8 mouse cellular contexts compared by ENCODE assay signal in genomic region chr2:101885768-101886438, GRCm38 (mm10). TPM values are rescaled to one million over a fixed set of nuclear protein-coding genes. Genes with fewer than 3 reads are reported as not detected.
A peak's percentile ranks its signal among the peaks of the same experiment; 100 is the strongest.
DNase-seq lines count a peak whose midpoint lies in the region; ATAC-seq lines count a peak whose summit lies in the region.

Gene Commd9 (plus strand): TSS chr2:101886247.

- ATAC-seq in hindbrain, embryonic 12.5 days (ENCODE audit: low FRiP score) = peak; percentile 93

- no peaks in the 10 kb centered on the region for H3K9me3 ChIP-seq in hindbrain, embryonic 12.5 days (replicated peaks)

- DNase-seq in NIH3T3 (ENCODE audit: low read depth) = peak; percentile 96
- peak; percentile 95 to 96 for DNase-seq in cerebellum, postnatal 10 days
- DNase-seq in frontal cortex, postnatal 10 days (ENCODE audit: low spot score in 2 of 2) = peak; percentile 89 to 91
- peak; percentile 90 to 95 for DNase-seq in layer of hippocampus, postnatal 14 days (ENCODE audit: low spot score in 2 of 2)
- peak; percentile 93 for DNase-seq in lung, postnatal 14 days
- peak; percentile 77 for DNase-seq in retina, adult 2 months (ENCODE audit: low read depth, low spot score)
- peak; percentile 92 to 95 for DNase-seq in thymus, postnatal 36 days

- H3K9ac ChIP-seq in hindbrain, embryonic 12.5 days = peak within 1 kb of the TSS; percentile 84

- peak within 1 kb of the TSS; percentile 71; the same call in 1 of the 2 replicates for H3K27ac ChIP-seq in hindbrain, embryonic 12.5 days

- peak within 1 kb of the TSS; percentile 78 for H3K4me2 ChIP-seq in hindbrain, embryonic 12.5 days (replicated peaks)

- no peaks in the 10 kb centered on the region for H3K36me3 ChIP-seq in hindbrain, embryonic 12.5 days

- peaks cover 6% of the 10 kb centered on the region; the same call in 1 of the 2 replicates for H3K27me3 ChIP-seq in hindbrain, embryonic 12.5 days

- H3K4me1 ChIP-seq in hindbrain, embryonic 12.5 days = peaks cover 25% of the 10 kb centered on the region

- WGBS in hindbrain, embryonic 12.5 days = 12% methylated on average over 22 of the region's 22 CpGs

- H3K4me3 ChIP-seq in hindbrain, embryonic 12.5 days = peak within 1 kb of the TSS; percentile 64

RNA-seq across cellular contexts. Expression of gene Commd9, which starts in this region (rescaled TPM):
- 76.2 and 85.3 TPM in 2 replicates for polyA plus RNA-seq in hindbrain, embryonic 12.5 days (2016; fragmentation: Nextera tagmentation; extraction: Ambion mirVana)
- total RNA-seq in layer of hippocampus, postnatal 14 days (2021) = 10 to 100 TPM; 37.5 to 43.3 TPM

Comparison
In these comparisons a context has a peak if more than half of its experiments do, and no peak if none do; other contexts are left out.
1. Peak in every context shown above with its lines: DNase-seq, ATAC-seq, H3K4me3 ChIP-seq and H3K27ac ChIP-seq.